Comparison of ENCODE assay signal across 8 mouse cellular contexts in genomic region chr14:8080165-8080679, GRCm38 (mm10). TPM values are rescaled to one million over a fixed set of nuclear protein-coding genes. Genes with fewer than 3 reads are reported as not detected.
DNase-seq lines count a peak whose midpoint lies in the region; ATAC-seq lines count a peak whose summit lies in the region.

Rpp14 (plus strand) TSS chr14:8080367.

- H3K9me3 ChIP-seq in embryonic facial prominence, embryonic 14.5 days (ENCODE audit: control insufficient read depth, low read length) = no peaks in the 10 kb centered on the region
- H3K9me3 ChIP-seq in kidney, embryonic 14.5 days (ENCODE audit: control insufficient read depth, low read length) = no peaks in the 10 kb centered on the region
- H3K9me3 ChIP-seq in limb, embryonic 15.5 days = no peaks in the 10 kb centered on the region

- H3K4me1 ChIP-seq in embryonic facial prominence, embryonic 14.5 days (ENCODE audit: control insufficient read depth, insufficient read depth, low read length) = peaks cover 13% of the 10 kb centered on the region
- H3K4me1 ChIP-seq in kidney, embryonic 14.5 days (ENCODE audit: control insufficient read depth, insufficient read depth, low read length) = peaks cover 13% of the 10 kb centered on the region
- H3K4me1 ChIP-seq in limb, embryonic 15.5 days = peaks cover 12% of the 10 kb centered on the region

- DNase-seq in 3T3-L1 (ENCODE audit: low read depth, low spot score) = peak; percentile 91
- peak; percentile 90 to 91 for DNase-seq in adrenal gland, postnatal 4 days (ENCODE audit: low spot score in 2 of 2)
- DNase-seq in embryonic facial prominence, embryonic 14.5 days (ENCODE audit: low spot score) = peak; percentile 98
- DNase-seq in heart, adult 9 months (ENCODE audit: low spot score in 2 of 2) = peak; percentile 92 to 96
- DNase-seq in monocyte, adult 2 months (ENCODE audit: low read depth in 1 of 2, low spot score in 2 of 2) = peak; percentile 81 to 93
- DNase-seq in spleen, postnatal 36 days (ENCODE audit: low spot score in 2 of 2) = peak; percentile 90 to 94

- peak within 1 kb of the TSS; percentile 74 for H3K9ac ChIP-seq in embryonic facial prominence, embryonic 14.5 days (ENCODE audit: low read depth, low read length)
- H3K9ac ChIP-seq in kidney, embryonic 14.5 days (ENCODE audit: low read depth, low read length) = peak within 1 kb of the TSS; percentile 83
- peak within 1 kb of the TSS; percentile 65 for H3K9ac ChIP-seq in limb, embryonic 15.5 days

- peaks cover 18% of the 10 kb centered on the region for H3K36me3 ChIP-seq in embryonic facial prominence, embryonic 14.5 days (ENCODE audit: control insufficient read depth, insufficient read depth, low read length)
- peaks cover 13% of the 10 kb centered on the region; the same call in 1 of the 2 replicates for H3K36me3 ChIP-seq in kidney, embryonic 14.5 days (ENCODE audit: control insufficient read depth, insufficient read depth, low read length)
- peaks cover 16% of the 10 kb centered on the region for H3K36me3 ChIP-seq in limb, embryonic 15.5 days

- WGBS in embryonic facial prominence, embryonic 14.5 days = 0% methylated on average over 45 of the region's 47 CpGs
- under 1% methylated on average over 47 of the region's 47 CpGs for WGBS in kidney, embryonic 14.5 days
- WGBS in limb, embryonic 15.5 days = under 1% methylated on average over 47 of the region's 47 CpGs

- peak within 1 kb of the TSS; percentile 64 for H3K4me3 ChIP-seq in embryonic facial prominence, embryonic 14.5 days (ENCODE audit: low read depth, low read length)
- peak within 1 kb of the TSS; percentile 76 for H3K4me3 ChIP-seq in kidney, embryonic 14.5 days (ENCODE audit: low read length)
- peak within 1 kb of the TSS; percentile 73 for H3K4me3 ChIP-seq in limb, embryonic 15.5 days

- H3K27ac ChIP-seq in embryonic facial prominence, embryonic 14.5 days (replicated peaks; ENCODE audit: low read depth, low read length) = peak within 1 kb of the TSS; percentile 95
- H3K27ac ChIP-seq in kidney, embryonic 14.5 days (ENCODE audit: low read depth, low read length) = peak within 1 kb of the TSS; percentile 96
- peak within 1 kb of the TSS; percentile 98 for H3K27ac ChIP-seq in limb, embryonic 15.5 days

- no peaks in the 10 kb centered on the region for H3K27me3 ChIP-seq in embryonic facial prominence, embryonic 14.5 days (replicated peaks; ENCODE audit: control insufficient read depth, insufficient read depth, low read length)
- H3K27me3 ChIP-seq in kidney, embryonic 14.5 days (ENCODE audit: control insufficient read depth, insufficient read depth, low read length) = no peaks in the 10 kb centered on the region
- H3K27me3 ChIP-seq in limb, embryonic 15.5 days = no peaks in the 10 kb centered on the region

- peak within 1 kb of the TSS; percentile 80 for H3K4me2 ChIP-seq in embryonic facial prominence, embryonic 14.5 days (ENCODE audit: low read depth, low read length)
- peak within 1 kb of the TSS; percentile 68 for H3K4me2 ChIP-seq in kidney, embryonic 14.5 days (replicated peaks; ENCODE audit: low read depth, low read length)
- H3K4me2 ChIP-seq in limb, embryonic 15.5 days = peak within 1 kb of the TSS; percentile 84

- ATAC-seq in embryonic facial prominence, embryonic 14.5 days (ENCODE audit: low read depth) = peak; percentile 98
- ATAC-seq in kidney, embryonic 14.5 days (ENCODE audit: low FRiP score, low TSS enrichment) = peak; percentile 96
- peak; percentile 91 for ATAC-seq in limb, embryonic 15.5 days (ENCODE audit: insufficient number of reproducible peaks, low FRiP score, low TSS enrichment, low read depth)

RNA-seq across cellular contexts. Expression of gene Rpp14, which starts in this region (rescaled TPM):
- total RNA-seq in adrenal gland, postnatal 4 days (2021) = 10 to 100 TPM; 25.8 to 37.4 TPM
- polyA plus RNA-seq in embryonic facial prominence, embryonic 14.5 days (2014; fragmentation: Nextera tagmentation; extraction: Ambion mirVana) = 48.5 and 52.6 TPM in 2 replicates
- 48.7 and 71.6 TPM in 2 replicates for polyA plus RNA-seq in kidney, embryonic 14.5 days (2014; fragmentation: Nextera tagmentation; extraction: Ambion mirVana)
- polyA plus RNA-seq in limb, embryonic 15.5 days (2015; fragmentation: Nextera tagmentation; extraction: Ambion mirVana) = 47.9 and 54.4 TPM in 2 replicates

Comparison
In these comparisons a context has a peak if more than half of its experiments do, and no peak if none do; other contexts are left out.
1. Peak in every context shown above with its lines: DNase-seq, ATAC-seq, H3K4me3 ChIP-seq and H3K27ac ChIP-seq.